25 mouse cellular contexts compared by ENCODE assay signal in the genomic region with DNA sequence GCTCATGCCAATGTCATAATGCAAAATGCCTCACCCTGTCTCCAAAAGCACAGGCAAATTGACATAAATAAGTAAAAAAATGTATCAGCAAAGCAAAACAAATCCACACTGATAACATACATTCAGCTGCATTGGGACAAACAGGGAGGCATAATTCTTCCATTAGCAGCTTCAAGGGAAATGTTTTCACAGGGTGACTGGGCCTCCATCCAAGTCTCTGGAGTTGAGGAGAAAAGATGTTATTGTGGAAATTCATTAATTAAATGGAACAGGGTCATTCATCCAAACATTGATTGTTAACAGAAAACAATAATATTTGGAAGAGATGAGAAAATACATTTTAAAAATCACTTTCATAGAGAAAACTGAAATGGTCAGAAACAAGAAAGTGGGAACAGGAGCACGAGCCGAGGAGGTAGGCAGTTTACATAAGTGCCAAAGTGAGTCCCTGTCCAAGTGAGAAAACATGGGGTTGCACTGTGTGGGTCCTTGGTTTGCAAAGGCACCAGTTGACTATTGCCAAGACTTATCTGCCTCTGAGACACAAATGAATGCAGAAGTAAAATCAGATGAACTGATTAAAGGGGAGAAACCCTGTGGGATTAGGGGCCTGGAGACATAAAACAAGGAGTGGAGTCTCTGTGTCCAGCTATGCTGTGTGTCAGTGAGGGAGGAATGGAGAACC.
DNase-seq lines count a peak whose midpoint lies in the region; ATAC-seq and TF ChIP-seq lines count a peak whose summit lies in the region.
"Had no signal": no experiment of that assay in that cellular context is flagged by ENCODE, and none has a peak within 500 bp of the region (broad histone marks: within the 10 kb centered on the region; RNA-seq: fewer than 3 reads in every experiment).

No protein-coding gene starts in this region.

- no peak overlapping the region for H3K27ac ChIP-seq in forebrain, embryonic 14.5 days (ENCODE audit: low read depth, low read length)
- H3K27ac ChIP-seq in forebrain, embryonic 12.5 days = no peak overlapping the region
- no peak overlapping the region for H3K27ac ChIP-seq in kidney, postnatal 0 days
- H3K27ac ChIP-seq in kidney, embryonic 14.5 days (ENCODE audit: low read depth, low read length) = no peak overlapping the region
- no peak overlapping the region for H3K27ac ChIP-seq in lung, embryonic 14.5 days (ENCODE audit: low read depth)
- H3K27ac ChIP-seq in forebrain, embryonic 16.5 days (ENCODE audit: low read length) = no peak overlapping the region
- H3K27ac ChIP-seq: embryonic facial prominence, embryonic 10.5 days; limb, embryonic 15.5 days; liver, embryonic 14.5 days; midbrain, embryonic 15.5 days; neural tube, embryonic 13.5 days had no signal

- no peak overlapping the region for H3K9ac ChIP-seq in forebrain, embryonic 14.5 days (ENCODE audit: low read length)
- H3K9ac ChIP-seq in forebrain, embryonic 12.5 days = no peak overlapping the region
- H3K9ac ChIP-seq in kidney, postnatal 0 days (ENCODE audit: low read depth, low read length) = no peak overlapping the region
- no peak overlapping the region for H3K9ac ChIP-seq in kidney, embryonic 14.5 days (ENCODE audit: low read depth, low read length)
- H3K9ac ChIP-seq in lung, embryonic 14.5 days = no peak overlapping the region
- H3K9ac ChIP-seq in forebrain, embryonic 16.5 days (replicated peaks; ENCODE audit: low read depth, low read length) = no peak overlapping the region
- H3K9ac ChIP-seq: limb, embryonic 15.5 days; liver, embryonic 14.5 days; midbrain, embryonic 15.5 days; neural tube, embryonic 13.5 days had no signal

- H3K36me3 ChIP-seq in forebrain, embryonic 14.5 days (ENCODE audit: control insufficient read depth, insufficient read depth, low read length) = no peaks in the 10 kb centered on the region
- no peaks in the 10 kb centered on the region for H3K36me3 ChIP-seq in forebrain, embryonic 12.5 days (replicated peaks)
- no peaks in the 10 kb centered on the region for H3K36me3 ChIP-seq in kidney, postnatal 0 days (ENCODE audit: insufficient read depth, low read length)
- H3K36me3 ChIP-seq in kidney, embryonic 14.5 days (ENCODE audit: control insufficient read depth, insufficient read depth, low read length) = no peaks in the 10 kb centered on the region
- no peaks in the 10 kb centered on the region for H3K36me3 ChIP-seq in lung, embryonic 14.5 days (ENCODE audit: insufficient read depth)
- H3K36me3 ChIP-seq in forebrain, embryonic 16.5 days (ENCODE audit: control insufficient read depth, insufficient read depth) = no peaks in the 10 kb centered on the region
- H3K36me3 ChIP-seq: embryonic facial prominence, embryonic 10.5 days; G1E; limb, embryonic 15.5 days; midbrain, embryonic 15.5 days; neural tube, embryonic 13.5 days had no signal

- no peak overlapping the region for H3K4me3 ChIP-seq in forebrain, embryonic 14.5 days (ENCODE audit: low read depth, low read length)
- H3K4me3 ChIP-seq in forebrain, embryonic 12.5 days (replicated peaks) = no peak overlapping the region
- no peak overlapping the region for H3K4me3 ChIP-seq in kidney, postnatal 0 days (replicated peaks; ENCODE audit: low read depth, low read length)
- H3K4me3 ChIP-seq in kidney, embryonic 14.5 days (ENCODE audit: low read length) = no peak overlapping the region
- no peak overlapping the region for H3K4me3 ChIP-seq in lung, embryonic 14.5 days (ENCODE audit: low read depth, low read length)
- H3K4me3 ChIP-seq in lung, adult 2 months (replicated peaks; ENCODE audit: extremely low read depth, low read depth, low read length) = no peak overlapping the region
- H3K4me3 ChIP-seq in forebrain, embryonic 16.5 days (replicated peaks; ENCODE audit: low read length) = no peak overlapping the region
- H3K4me3 ChIP-seq: embryonic facial prominence, embryonic 10.5 days; limb, embryonic 15.5 days; midbrain, embryonic 15.5 days; myocyte; neural tube, embryonic 13.5 days had no signal

- ATAC-seq in forebrain, embryonic 14.5 days = peak; percentile 55; the same call in 1 of the 2 replicates
- ATAC-seq in forebrain, embryonic 12.5 days (ENCODE audit: low FRiP score) = no peak
- ATAC-seq in kidney, postnatal 0 days (replicated peaks; ENCODE audit: low FRiP score, low read depth) = no peak
- no peak for ATAC-seq in kidney, embryonic 14.5 days (ENCODE audit: low FRiP score, low TSS enrichment)
- ATAC-seq in lung, embryonic 14.5 days (ENCODE audit: insufficient read depth) = no peak
- ATAC-seq in forebrain, embryonic 16.5 days = peak; percentile 74; the same call in 1 of the 2 replicates
- ATAC-seq: midbrain, embryonic 15.5 days had no signal

- H3K4me2 ChIP-seq in forebrain, embryonic 14.5 days (ENCODE audit: low read length) = no peak overlapping the region
- no peak overlapping the region for H3K4me2 ChIP-seq in forebrain, embryonic 12.5 days
- no peak overlapping the region for H3K4me2 ChIP-seq in kidney, postnatal 0 days (ENCODE audit: low read length)
- H3K4me2 ChIP-seq in kidney, embryonic 14.5 days (replicated peaks; ENCODE audit: low read depth, low read length) = no peak overlapping the region
- no peak overlapping the region for H3K4me2 ChIP-seq in lung, embryonic 14.5 days
- H3K4me2 ChIP-seq in forebrain, embryonic 16.5 days (ENCODE audit: low read length) = no peak overlapping the region
- H3K4me2 ChIP-seq: heart, embryonic 11.5 days; limb, embryonic 15.5 days; midbrain, embryonic 15.5 days; neural tube, embryonic 13.5 days had no signal

- no peaks in the 10 kb centered on the region; the same call in 1 of the 2 replicates for H3K4me1 ChIP-seq in forebrain, embryonic 14.5 days (ENCODE audit: control insufficient read depth, insufficient read depth, low read length)
- H3K4me1 ChIP-seq in forebrain, embryonic 12.5 days = no peaks in the 10 kb centered on the region
- no peaks in the 10 kb centered on the region for H3K4me1 ChIP-seq in kidney, postnatal 0 days (replicated peaks; ENCODE audit: insufficient read depth, low read length)
- H3K4me1 ChIP-seq in kidney, embryonic 14.5 days (ENCODE audit: control insufficient read depth, insufficient read depth, low read length) = no peaks in the 10 kb centered on the region
- 0 out of 2 replicates have a peak, but pooled peaks cover 2% of the 10 kb centered on the region for H3K4me1 ChIP-seq in lung, embryonic 14.5 days (ENCODE audit: insufficient read depth)
- no peaks in the 10 kb centered on the region for H3K4me1 ChIP-seq in lung, adult 2 months (ENCODE audit: control insufficient read depth, insufficient read depth, low read length)
- no peaks in the 10 kb centered on the region for H3K4me1 ChIP-seq in forebrain, embryonic 16.5 days (replicated peaks; ENCODE audit: control insufficient read depth, insufficient read depth, low read length)
- H3K4me1 ChIP-seq: embryonic facial prominence, embryonic 10.5 days; limb, embryonic 15.5 days; midbrain, embryonic 15.5 days; neural tube, embryonic 13.5 days had no signal

- 46% methylated on average over 2 of the region's 2 CpGs for WGBS in forebrain, embryonic 14.5 days
- 86% methylated on average over 2 of the region's 2 CpGs for WGBS in forebrain, embryonic 12.5 days
- 66% methylated on average over 2 of the region's 2 CpGs for WGBS in kidney, postnatal 0 days
- WGBS in kidney, embryonic 14.5 days = 82% methylated on average over 2 of the region's 2 CpGs
- 44% methylated on average over 2 of the region's 2 CpGs for WGBS in lung, embryonic 14.5 days
- WGBS in lung, adult 2 months = 85% methylated on average over 2 of the region's 2 CpGs
- WGBS in forebrain, embryonic 16.5 days = 30% methylated on average over 2 of the region's 2 CpGs

- no peaks in the 10 kb centered on the region for H3K27me3 ChIP-seq in forebrain, embryonic 14.5 days (replicated peaks; ENCODE audit: control insufficient read depth, insufficient read depth, low read length)
- no peaks in the 10 kb centered on the region for H3K27me3 ChIP-seq in forebrain, embryonic 12.5 days
- H3K27me3 ChIP-seq in kidney, postnatal 0 days (ENCODE audit: insufficient read depth, low read length) = no peaks in the 10 kb centered on the region
- no peaks in the 10 kb centered on the region for H3K27me3 ChIP-seq in kidney, embryonic 14.5 days (ENCODE audit: control insufficient read depth, insufficient read depth, low read length)
- H3K27me3 ChIP-seq in lung, embryonic 14.5 days (ENCODE audit: insufficient read depth, low read length) = no peaks in the 10 kb centered on the region
- no peaks in the 10 kb centered on the region for H3K27me3 ChIP-seq in forebrain, embryonic 16.5 days (replicated peaks; ENCODE audit: control insufficient read depth, insufficient read depth, low read length)
- H3K27me3 ChIP-seq: CH12.LX; limb, embryonic 15.5 days; midbrain, embryonic 15.5 days; neural tube, embryonic 13.5 days had no signal

- no peak for TF ChIP-seq CTCF in kidney, postnatal 0 days (IDR thresholded peaks at IDR 0.05; ENCODE audit: low read depth)
- TF ChIP-seq CTCF in lung, embryonic 14.5 days (IDR thresholded peaks at IDR 0.05; ENCODE audit: low read depth) = no peak
- TF ChIP-seq CTCF in lung, adult 2 months (IDR thresholded peaks at IDR 0.05; ENCODE audit: insufficient read depth, low read length) = no peak

- no peaks in the 10 kb centered on the region for H3K9me3 ChIP-seq in forebrain, embryonic 14.5 days (replicated peaks; ENCODE audit: control insufficient read depth, low read length)
- no peaks in the 10 kb centered on the region for H3K9me3 ChIP-seq in forebrain, embryonic 12.5 days
- no peaks in the 10 kb centered on the region for H3K9me3 ChIP-seq in kidney, postnatal 0 days (replicated peaks; ENCODE audit: low read length)
- H3K9me3 ChIP-seq in kidney, embryonic 14.5 days (ENCODE audit: control insufficient read depth, low read length) = no peaks in the 10 kb centered on the region
- H3K9me3 ChIP-seq in lung, embryonic 14.5 days (ENCODE audit: low read depth, low read length) = no peaks in the 10 kb centered on the region
- H3K9me3 ChIP-seq in forebrain, embryonic 16.5 days (ENCODE audit: control insufficient read depth, low read length) = no peaks in the 10 kb centered on the region
- H3K9me3 ChIP-seq: embryonic facial prominence, embryonic 10.5 days; limb, embryonic 15.5 days; midbrain, embryonic 15.5 days; neural tube, embryonic 13.5 days had no signal

- TF ChIP-seq POLR2A in lung, adult 2 months (IDR thresholded peaks at IDR 0.05; ENCODE audit: borderline replicate concordance, extremely low read depth, low read depth, low read length) = no peak

- peak; percentile 56 for DNase-seq in forebrain, embryonic 14.5 days (ENCODE audit: low spot score)
- DNase-seq in kidney, postnatal 0 days (ENCODE audit: low spot score) = peak; percentile 49
- peak; percentile 21 for DNase-seq in lung, embryonic 14.5 days
- no peak for DNase-seq in lung, adult 2 months
- no peak for DNase-seq in right cerebral cortex, postnatal 25 days
- DNase-seq: adrenal gland, adult 2 months; B cell, adult 2 months; cerebellum, adult 18-20 months; gastrocnemius, postnatal 14 days; heart, adult 11 months; kidney, adult 2 months; lung, postnatal 4 days; spleen, adult 18-20 months had no signal

Comparison
In these comparisons a context has a peak if more than half of its experiments do, and no peak if none do; other contexts are left out.
1. ATAC-seq: peak in forebrain, embryonic 14.5 days (single experiment) and forebrain, embryonic 16.5 days (single experiment); none in forebrain, embryonic 12.5 days (single experiment), kidney, postnatal 0 days (single experiment), kidney, embryonic 14.5 days (single experiment) and lung, embryonic 14.5 days (single experiment).
2. DNase-seq: peak in forebrain, embryonic 14.5 days (single experiment), kidney, postnatal 0 days (single experiment) and lung, embryonic 14.5 days (single experiment); none in lung, adult 2 months (single experiment) and right cerebral cortex, postnatal 25 days (single experiment).